Mouse (Mus musculus) liver, postnatal 0 days (tissue): ENCODE measurements around the gene Tut1. TPM values are rescaled to one million over a fixed set of nuclear protein-coding genes. Genes with fewer than 3 reads are reported as not detected.

ENCODE experiments used
- ATAC-seq: fragments of 200-750 bp; cut with Nextera tagmentation; 2 replicates; pipeline ENCODE4 v1.8.0; 2017; ENCODE audit warnings: mild to moderate bottlenecking, moderate library complexity
- DNase-seq: peaks from one replicate; pipeline ENCODE4 v3.0.0-alpha.2; 2016
- H3K27ac ChIP-seq: fragments of 300-500 bp; sonication (generic); 2 replicates; pipeline ENCODE4 v1.5.1; 2014; ENCODE audit warnings: antibody characterized with exemption, moderate library complexity, mild to moderate bottlenecking, low read depth
- H3K27me3 ChIP-seq: fragments of 300-500 bp; sonication (generic); 2 replicates; pipeline ENCODE4 v1.6.1; 2014; ENCODE audit warnings: low read length, control low read depth, mixed read lengths; ENCODE audit not compliant: insufficient read depth
- H3K36me3 ChIP-seq: fragments of 300-500 bp; sonication (generic); replicated peaks from 2 replicates; pipeline ENCODE4 v1.6.1; 2014; ENCODE audit warnings: mild to moderate bottlenecking, control low read depth, low read length, moderate library complexity, mixed read lengths; ENCODE audit not compliant: insufficient read depth
- H3K4me1 ChIP-seq: fragments of 300-500 bp; sonication (generic); 2 replicates; pipeline ENCODE4 v1.6.1; 2014; ENCODE audit warnings: antibody characterized with exemption, mild to moderate bottlenecking, control low read depth; ENCODE audit not compliant: insufficient read depth
- H3K4me2 ChIP-seq: fragments of 300-500 bp; sonication (generic); 2 replicates; pipeline ENCODE4 v1.6.1; 2014; ENCODE audit warnings: low read depth, mild to moderate bottlenecking, low read length, moderate library complexity, mixed read lengths
- H3K4me3 ChIP-seq: fragments of 300-500 bp; sonication (generic); 2 replicates; pipeline ENCODE4 v1.5.1; 2014; ENCODE audit warnings: low read depth, low read length
- H3K9ac ChIP-seq: fragments of 300-500 bp; sonication (generic); replicated peaks from 2 replicates; pipeline ENCODE4 v1.6.1; 2014; ENCODE audit warnings: mild to moderate bottlenecking, moderate library complexity
- H3K9me3 ChIP-seq: fragments of 300-500 bp; sonication (generic); 2 replicates; pipeline ENCODE4 v1.6.1; 2016; ENCODE audit warnings: mild to moderate bottlenecking, control low read depth, low read length, mixed read lengths
- CTCF ChIP-seq: sonication (generic); IDR thresholded peaks from 2 replicates; pipeline ENCODE4 v1.5.1; 2016; ENCODE audit warnings: antibody characterized with exemption, low read depth
- EP300 ChIP-seq: IDR thresholded peaks from 2 replicates; pipeline ENCODE4 v1.6.1; 2016; ENCODE audit warnings: antibody characterized with exemption, low read depth, mild to moderate bottlenecking
- WGBS: fragments of 180-500 bp; shearing (Covaris S2); extraction: QIAGEN DNeasy Blood & Tissue Kit; methylation state at CpG from one replicate; pipeline ENCODE4 v1.1.7; 2014; ENCODE audit not compliant: insufficient replicate concordance; 5-methylcytosine and 5-hydroxymethylcytosine counted together
- polyA plus RNA-seq: library from polyadenylated mRNA; unstranded; fragments of >200 nt; fragmentation: Nextera tagmentation; extraction: Ambion mirVana; gene quantifications from 2 replicates; pipeline ENCODE4 v1.2.1, GENCODE M21; 2015

The Tut1 gene
- polyA plus RNA-seq, 1 experiment from 2014 or later, result 10.7 TPM

DNA sequence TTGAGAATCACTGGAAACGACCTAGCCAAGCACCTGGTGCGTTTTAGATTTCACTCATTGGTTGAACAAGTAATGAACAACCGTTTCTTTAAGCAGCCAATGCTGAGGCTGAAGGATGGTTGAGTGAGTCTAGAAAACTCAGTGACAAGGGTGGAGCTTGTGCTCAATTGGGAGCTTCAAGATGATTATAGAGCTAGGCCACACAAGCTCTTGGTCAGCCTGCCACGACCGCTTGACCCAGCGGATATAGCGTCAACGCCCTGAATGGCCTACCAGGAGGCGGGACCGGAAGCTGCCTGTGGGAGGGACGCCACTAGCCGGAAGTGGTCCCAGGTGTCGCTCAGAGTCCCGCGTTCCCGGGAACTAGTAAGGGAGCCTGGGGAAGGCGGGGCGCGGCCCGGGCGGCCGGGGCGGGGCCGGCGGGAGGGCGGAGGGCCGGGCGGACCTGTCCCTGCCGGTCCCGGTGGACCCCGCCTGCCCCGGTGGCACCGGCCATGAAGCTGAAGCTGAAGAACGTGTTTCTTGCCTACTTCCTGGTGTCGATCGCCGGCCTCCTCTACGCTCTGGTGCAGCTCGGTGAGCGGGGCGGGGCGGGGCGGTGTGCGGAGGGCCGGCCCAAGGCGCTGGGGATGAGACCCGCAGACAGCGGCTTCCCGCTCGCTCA is 33.4 kb upstream of the Tut1 start, which contains the start of gene B3gat3:
TSS of gene B3gat3 (plus strand) at position 302 of the 664 bp plus-strand sequence.
- peak within 1 kb of the TSS; percentile 75 for H3K9ac ChIP-seq
- ATAC-seq, result peak; percentile 95

GRCm38 (mm10) chr19:8920836-8921291 is 32.8 kb upstream of the Tut1 start:
- Histone ChIP-seq H3K27ac (peak overlapping the region; percentile 90), H3K4me2 (peak overlapping the region; percentile 94), H3K4me3 (peak overlapping the region; percentile 79), H3K4me1 (peaks cover 13% of the 10 kb centered on the region), H3K36me3 (peaks cover 21% of the 10 kb centered on the region), H3K9ac (peak overlapping the region; percentile 75), H3K27me3 (no peaks in the 10 kb centered on the region), H3K9me3 (no peaks in the 10 kb centered on the region)
- 2% methylated on average over 6 of the region's 6 CpGs for WGBS
- DNase-seq (peak; percentile 56), ATAC-seq (peak; percentile 37)
- TF ChIP-seq EP300, result no peak

More for the DNA sequence above, 33.4 kb upstream of the Tut1 start, which contains the start of gene B3gat3:
- 0 out of 2 replicates have a peak, but pooled peaks have one; percentile 29 for TF ChIP-seq EP300
- no peak for TF ChIP-seq CTCF
- H3K4me2 ChIP-seq, result peak within 1 kb of the TSS; percentile 94
- H3K27me3 ChIP-seq, result no peaks in the 10 kb centered on the region
- H3K9me3 ChIP-seq, result no peaks in the 10 kb centered on the region
- peak; percentile 95 for DNase-seq
- H3K36me3 ChIP-seq, result peaks cover 21% of the 10 kb centered on the region
- under 1% methylated on average over 48 of the region's 50 CpGs for WGBS
- peak within 1 kb of the TSS; percentile 90 for H3K27ac ChIP-seq
- peaks cover 13% of the 10 kb centered on the region for H3K4me1 ChIP-seq
- peak within 1 kb of the TSS; percentile 79 for H3K4me3 ChIP-seq

GRCm38 (mm10) chr19:8921741-8922140 is 31.9 kb upstream of the Tut1 start:
- Histone ChIP-seq H3K36me3 (peaks cover 23% of the 10 kb centered on the region), H3K9me3 (no peaks in the 10 kb centered on the region), H3K4me2 (peak overlapping the region; percentile 94), H3K4me3 (peak overlapping the region; percentile 79), H3K4me1 (peaks cover 15% of the 10 kb centered on the region), H3K27ac (peak overlapping the region; percentile 90), H3K27me3 (no peaks in the 10 kb centered on the region), H3K9ac (peak overlapping the region; percentile 75)
- ATAC-seq, result no peak
- DNase-seq, result peak; percentile 31
- 61% methylated on average over 9 of the region's 9 CpGs for WGBS
- TF ChIP-seq CTCF (no peak), EP300 (no peak)

- Histone ChIP-seq H3K27ac (no peak overlapping the region), H3K4me3 (no peak overlapping the region), H3K9me3 (no peaks in the 10 kb centered on the region), H3K36me3 (peaks cover 33% of the 10 kb centered on the region), H3K9ac (no peak overlapping the region), H3K4me1 (peaks cover 30% of the 10 kb centered on the region), H3K27me3 (no peaks in the 10 kb centered on the region), H3K4me2 (no peak overlapping the region)
- ATAC-seq (no peak), DNase-seq (no peak)
- no peak for TF ChIP-seq EP300
- WGBS, result 52% methylated on average over 2 of the region's 2 CpGs
Observed at GRCm38 (mm10) chr19:8926766-8927165, 26.9 kb upstream of the Tut1 start.

GRCm38 (mm10) chr19:8927891-8928525 is 25.6 kb upstream of the Tut1 start:
- H3K9me3 ChIP-seq, result no peaks in the 10 kb centered on the region
- H3K4me3 ChIP-seq, result no peak overlapping the region
- peaks cover 37% of the 10 kb centered on the region for H3K36me3 ChIP-seq
- H3K27ac ChIP-seq, result peak overlapping the region; percentile 91
- 59% methylated on average over 12 of the region's 12 CpGs for WGBS
- H3K4me1 ChIP-seq, result peaks cover 28% of the 10 kb centered on the region
- no peak for DNase-seq
- H3K9ac ChIP-seq, result no peak overlapping the region
- H3K27me3 ChIP-seq, result no peaks in the 10 kb centered on the region
- ATAC-seq, result no peak
- H3K4me2 ChIP-seq, result peak overlapping the region; percentile 93
- TF ChIP-seq EP300 (peak; percentile 89), CTCF (no peak)

DNA sequence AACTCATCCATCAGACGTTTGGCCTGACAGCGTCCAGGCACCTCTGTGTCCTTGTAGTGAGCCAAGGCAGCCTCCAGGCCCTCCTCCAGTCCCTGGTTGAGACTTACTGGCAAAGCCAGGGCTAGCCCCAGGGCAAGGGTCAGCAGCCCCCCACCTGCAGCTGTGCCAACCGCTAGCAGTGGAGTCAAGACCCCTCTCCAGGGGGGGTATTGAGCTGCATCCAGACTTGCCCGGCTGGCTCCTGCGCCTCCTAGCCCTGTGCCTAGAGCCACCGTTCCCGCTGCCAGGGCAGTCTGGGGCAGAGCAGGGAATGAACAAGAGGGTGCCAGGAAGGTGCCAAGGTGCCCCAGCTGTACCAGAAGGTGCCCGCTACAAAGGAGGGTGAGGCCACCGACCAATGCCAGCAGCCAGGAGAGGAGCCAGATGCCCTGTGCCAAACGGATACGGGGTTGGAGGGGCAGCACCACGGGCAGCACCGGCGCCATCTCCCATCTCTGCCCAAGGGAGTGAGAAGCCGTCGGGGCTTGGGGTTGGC is 24.9 kb upstream of the Tut1 start:
- Histone ChIP-seq H3K27me3 (no peaks in the 10 kb centered on the region), H3K9me3 (no peaks in the 10 kb centered on the region), H3K9ac (peak overlapping the region; percentile 84), H3K4me3 (peak overlapping the region; percentile 72), H3K4me2 (peak overlapping the region; percentile 93), H3K36me3 (peaks cover 39% of the 10 kb centered on the region), H3K27ac (peak overlapping the region; percentile 91), H3K4me1 (peaks cover 28% of the 10 kb centered on the region)
- DNase-seq (no peak), ATAC-seq (peak; percentile 4; the same call in 1 of the 2 replicates)
- 27% methylated on average over 16 of the region's 16 CpGs for WGBS
- TF ChIP-seq CTCF (no peak), EP300 (no peak)
